ENCODE assay signal across 25 mouse cellular contexts in the genomic region with DNA sequence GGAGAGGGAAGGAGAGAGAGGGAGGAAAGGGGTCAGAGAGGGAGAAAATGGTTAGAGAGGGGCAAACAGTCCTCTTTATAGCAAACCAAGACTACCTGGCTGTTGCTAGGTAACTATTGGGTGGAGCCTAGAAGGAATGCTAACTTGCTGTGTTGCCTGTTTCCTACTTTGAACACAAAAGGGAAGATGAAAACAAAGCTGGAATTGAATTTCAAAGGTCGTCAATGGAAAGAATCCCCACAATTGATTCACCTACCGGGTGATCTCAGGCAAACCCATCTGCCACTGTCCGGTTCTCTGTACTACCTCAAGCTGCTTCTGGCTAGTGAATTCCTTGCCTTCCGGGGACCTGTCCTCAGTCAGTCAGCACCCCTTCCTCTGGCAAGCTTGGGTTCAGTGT. TPM values are rescaled to one million over a fixed set of nuclear protein-coding genes. Genes with fewer than 3 reads are reported as not detected.
DNase-seq lines count a peak whose midpoint lies in the region; ATAC-seq and TF ChIP-seq lines count a peak whose summit lies in the region.
"Had no signal": no experiment of that assay in that cellular context is flagged by ENCODE, and none has a peak within 500 bp of the region (broad histone marks: within the 10 kb centered on the region; RNA-seq: fewer than 3 reads in every experiment).

No protein-coding gene starts in this region.

- no peak overlapping the region for H3K27ac ChIP-seq in ES-Bruce4 (ENCODE audit: insufficient read depth, low read length)
- H3K27ac ChIP-seq in ES-E14 (ENCODE audit: insufficient read depth, low read depth, low read length, poor library complexity, severe bottlenecking) = no peak overlapping the region
- H3K27ac ChIP-seq in hindbrain, embryonic 11.5 days (ENCODE audit: low read depth, low read length) = no peak overlapping the region
- H3K27ac ChIP-seq: embryonic facial prominence, embryonic 10.5 days; embryonic facial prominence, embryonic 12.5 days; forebrain, embryonic 13.5 days; forebrain, embryonic 15.5 days had no signal

- H3K27me3 ChIP-seq in ES-Bruce4 (ENCODE audit: control insufficient read depth, insufficient read depth, low read length, poor library complexity, severe bottlenecking) = no peaks in the 10 kb centered on the region
- H3K27me3 ChIP-seq in hindbrain, embryonic 11.5 days (ENCODE audit: control insufficient read depth, insufficient read depth, low read length) = no peaks in the 10 kb centered on the region
- H3K27me3 ChIP-seq: forebrain, embryonic 13.5 days; forebrain, embryonic 15.5 days had no signal

- 45% methylated on average over 4 of the region's 4 CpGs for WGBS in hindbrain, embryonic 11.5 days

- no peak for TF ChIP-seq POLR2A in ES-Bruce4 (IDR thresholded peaks at IDR 0.05; ENCODE audit: insufficient read depth, low read length)

- no peaks in the 10 kb centered on the region for H3K4me1 ChIP-seq in ES-Bruce4 (ENCODE audit: control insufficient read depth, insufficient read depth, low read length)
- H3K4me1 ChIP-seq in ES-E14 (ENCODE audit: control insufficient read depth in 2 of 2, insufficient read depth in 2 of 2, low read length in 2 of 2, poor library complexity in 1 of 2) = peaks cover 2 to 4% of the 10 kb centered on the region in 2 experiments
- no peaks in the 10 kb centered on the region for H3K4me1 ChIP-seq in hindbrain, embryonic 11.5 days (replicated peaks; ENCODE audit: control insufficient read depth, insufficient read depth, low read length)
- H3K4me1 ChIP-seq: embryonic facial prominence, embryonic 10.5 days; embryonic facial prominence, embryonic 12.5 days; forebrain, embryonic 13.5 days; forebrain, embryonic 15.5 days had no signal

- no peak for ATAC-seq in hindbrain, embryonic 11.5 days (ENCODE audit: low FRiP score)
- ATAC-seq in CD4-positive, CD25-positive, alpha-beta regulatory T cell, adult 4 months = no peak
- ATAC-seq: forebrain, embryonic 13.5 days; forebrain, embryonic 15.5 days; forebrain, postnatal 0 days had no signal

- no peaks in the 10 kb centered on the region for H3K36me3 ChIP-seq in ES-Bruce4 (ENCODE audit: control insufficient read depth, insufficient read depth, low read length, poor library complexity, severe bottlenecking)
- no peaks in the 10 kb centered on the region for H3K36me3 ChIP-seq in ES-E14 (ENCODE audit: control insufficient read depth, insufficient read depth, low read length, poor library complexity, severe bottlenecking)
- no peaks in the 10 kb centered on the region for H3K36me3 ChIP-seq in hindbrain, embryonic 11.5 days (ENCODE audit: control insufficient read depth, insufficient read depth, low read length)
- H3K36me3 ChIP-seq: embryonic facial prominence, embryonic 10.5 days; embryonic facial prominence, embryonic 12.5 days; forebrain, embryonic 15.5 days; G1E had no signal

- H3K9ac ChIP-seq in ES-Bruce4 (ENCODE audit: low read depth, poor library complexity, severe bottlenecking) (no peak overlapping the region), ES-E14 (ENCODE audit: insufficient read depth, low read depth, low read length, poor library complexity, severe bottlenecking) (no peak overlapping the region)
- no peak overlapping the region for H3K9ac ChIP-seq in hindbrain, embryonic 11.5 days (ENCODE audit: low read depth, low read length)
- H3K9ac ChIP-seq: embryonic facial prominence, embryonic 12.5 days; forebrain, embryonic 13.5 days; forebrain, embryonic 15.5 days; forebrain, postnatal 0 days had no signal

- no peak overlapping the region for H3K4me2 ChIP-seq in hindbrain, embryonic 11.5 days (replicated peaks; ENCODE audit: low read depth, low read length)
- H3K4me2 ChIP-seq: embryonic facial prominence, embryonic 12.5 days; forebrain, embryonic 13.5 days; forebrain, embryonic 15.5 days had no signal

- no peaks in the 10 kb centered on the region; the same call in 1 of the 2 replicates for H3K9me3 ChIP-seq in ES-Bruce4 (replicated peaks; ENCODE audit: control insufficient read depth, insufficient read depth, low read length, poor library complexity, severe bottlenecking)
- H3K9me3 ChIP-seq in ES-E14 (ENCODE audit: control insufficient read depth, insufficient read depth, low read depth, low read length) = no peaks in the 10 kb centered on the region
- no peaks in the 10 kb centered on the region for H3K9me3 ChIP-seq in hindbrain, embryonic 11.5 days (ENCODE audit: control insufficient read depth, low read length)
- H3K9me3 ChIP-seq: embryonic facial prominence, embryonic 10.5 days; embryonic facial prominence, embryonic 12.5 days; forebrain, embryonic 13.5 days; forebrain, embryonic 15.5 days; G1E had no signal

- H3K4me3 ChIP-seq in ES-Bruce4 (ENCODE audit: low read depth, low read length) (no peak overlapping the region), ES-E14 (ENCODE audit: insufficient read depth in 1 of 2, low read depth in 1 of 2, low read length in 2 of 2, poor library complexity in 1 of 2, severe bottlenecking in 1 of 2) (no peak overlapping the region)
- no peak overlapping the region for H3K4me3 ChIP-seq in hindbrain, embryonic 11.5 days (ENCODE audit: low read depth, low read length)
- H3K4me3 ChIP-seq: embryonic facial prominence, embryonic 10.5 days; embryonic facial prominence, embryonic 12.5 days; forebrain, embryonic 13.5 days; forebrain, embryonic 15.5 days had no signal

- TF ChIP-seq CTCF in ES-Bruce4 (IDR thresholded peaks at IDR 0.05; ENCODE audit: low read depth, low read length) = no peak

- peak; percentile 62 for DNase-seq in ES-E14 (ENCODE audit: low read depth, low spot score)
- DNase-seq in WW6 (ENCODE audit: low read depth, low spot score) = peak; percentile 7
- no peak for DNase-seq in thymus, postnatal 4 days
- DNase-seq in hindbrain, embryonic 11.5 days (ENCODE audit: low spot score) = no peak
- DNase-seq: adrenal gland, adult 2 months; adrenal gland, postnatal 10 days; adrenal gland, postnatal 25 days; B cell, adult 2 months; cerebellum, adult 11-12 months; cerebellum, adult 2 months; cerebellum, adult 9-10 months; cerebellum, postnatal 10 days; cerebellum, postnatal 25 days; forebrain, postnatal 0 days had no signal

- in situ Hi-C loops in ES-E14 (cut with MboI; ENCODE audit: low sequenced_read_pairs in 2 of 2, unreplicated experiment in 2 of 2) = no loop called here

- TF ChIP-seq EP300 in ES-Bruce4 (IDR thresholded peaks at IDR 0.05; ENCODE audit: insufficient read depth, low read depth, low read length) = peak; percentile 63

TF ChIP-seq in ES-E14, 5 proteins besides CTCF, POLR2A, EP300 and RAD21:
- TF ChIP-seq MAFK (IDR thresholded peaks at IDR 0.05; ENCODE audit: insufficient read depth, low read depth, low read length) = no peak
- no peak for TF ChIP-seq HCFC1 (IDR thresholded peaks at IDR 0.05; ENCODE audit: borderline replicate concordance, insufficient read depth, low read length)
- no peak for TF ChIP-seq CHD2 (IDR thresholded peaks at IDR 0.05; ENCODE audit: low read depth, low read length)
- TF ChIP-seq ZNF384 (IDR thresholded peaks at IDR 0.05; ENCODE audit: low read depth, low read length) = no peak
- TF ChIP-seq ZC3H11A (IDR thresholded peaks at IDR 0.05; ENCODE audit: borderline replicate concordance, low read depth, low read length) = no peak

RNA-seq across cellular contexts. Expression of a gene that starts 7.5 kb away (rescaled TPM):
- polyA plus RNA-seq in ES-Bruce4 (2011; ENCODE audit: insufficient read depth, insufficient read length, low read depth, missing spikeins) = not detected in 2 replicates
- total RNA-seq in ES-E14 (2012; rRNA removed) = not detected in 2 replicates
- polyA plus RNA-seq in hindbrain, embryonic 11.5 days (2014; fragmentation: Nextera tagmentation; extraction: Ambion mirVana) = not detected in 2 replicates
- not detected for polyA plus RNA-seq in CD4-positive, CD25-positive, alpha-beta regulatory T cell, adult 4 months (2017; shearing (Covaris generic))
- total RNA-seq: adrenal gland, adult 2 months; adrenal gland, postnatal 10 days; adrenal gland, postnatal 25 days; forebrain, postnatal 0 days had no signal
- polyA plus RNA-seq: adrenal gland, adult 2 months; cerebellum, adult 2 months; cortical plate, adult 2 months; embryonic facial prominence, embryonic 10.5 days; embryonic facial prominence, embryonic 12.5 days; embryonic facial prominence, embryonic 14.5 days; forebrain, embryonic 11.5 days; forebrain, embryonic 13.5 days; forebrain, embryonic 15.5 days; forebrain, postnatal 0 days; G1E; Patski had no signal

RNA-seq across cellular contexts. Expression of a gene that starts 7.5 kb away (rescaled TPM):
- polyA plus RNA-seq in ES-Bruce4 (2011; ENCODE audit: insufficient read depth, insufficient read length, low read depth, missing spikeins) = not detected in 2 replicates
- total RNA-seq in ES-E14 (2012; rRNA removed) = not detected in 2 replicates
- not detected in 2 replicates for polyA plus RNA-seq in hindbrain, embryonic 11.5 days (2014; fragmentation: Nextera tagmentation; extraction: Ambion mirVana)
- not detected for polyA plus RNA-seq in CD4-positive, CD25-positive, alpha-beta regulatory T cell, adult 4 months (2017; shearing (Covaris generic))
- total RNA-seq: adrenal gland, adult 2 months; adrenal gland, postnatal 10 days; adrenal gland, postnatal 25 days; forebrain, postnatal 0 days; G1E had no signal
- polyA plus RNA-seq: adrenal gland, adult 2 months; cerebellum, adult 2 months; cortical plate, adult 2 months; embryonic facial prominence, embryonic 10.5 days; embryonic facial prominence, embryonic 12.5 days; embryonic facial prominence, embryonic 14.5 days; forebrain, embryonic 11.5 days; forebrain, embryonic 13.5 days; forebrain, embryonic 15.5 days; forebrain, postnatal 0 days; G1E; Patski had no signal

RNA-seq across cellular contexts. Expression of a gene that starts 15.3 kb away (rescaled TPM):
- polyA plus RNA-seq in ES-Bruce4 (2011; ENCODE audit: insufficient read depth, insufficient read length, low read depth, missing spikeins) = not detected in 2 replicates
- not detected in 2 replicates for total RNA-seq in ES-E14 (2012; rRNA removed)
- polyA plus RNA-seq in hindbrain, embryonic 11.5 days (2014; fragmentation: Nextera tagmentation; extraction: Ambion mirVana) = not detected in 2 replicates
- polyA plus RNA-seq in CD4-positive, CD25-positive, alpha-beta regulatory T cell, adult 4 months (2017; shearing (Covaris generic)) = not detected
- total RNA-seq: adrenal gland, adult 2 months; adrenal gland, postnatal 10 days; adrenal gland, postnatal 25 days; forebrain, postnatal 0 days; G1E had no signal
- polyA plus RNA-seq: adrenal gland, adult 2 months; cerebellum, adult 2 months; cortical plate, adult 2 months; embryonic facial prominence, embryonic 10.5 days; embryonic facial prominence, embryonic 12.5 days; embryonic facial prominence, embryonic 14.5 days; forebrain, embryonic 11.5 days; forebrain, embryonic 13.5 days; forebrain, embryonic 15.5 days; forebrain, postnatal 0 days; G1E; Patski had no signal

RNA-seq across cellular contexts. Expression of a gene that starts 17.7 kb away (rescaled TPM):
- not detected in 2 replicates for polyA plus RNA-seq in ES-Bruce4 (2011; ENCODE audit: insufficient read depth, insufficient read length, low read depth, missing spikeins)
- not detected in 2 replicates for total RNA-seq in ES-E14 (2012; rRNA removed)
- not detected in 2 replicates for polyA plus RNA-seq in hindbrain, embryonic 11.5 days (2014; fragmentation: Nextera tagmentation; extraction: Ambion mirVana)
- not detected for polyA plus RNA-seq in CD4-positive, CD25-positive, alpha-beta regulatory T cell, adult 4 months (2017; shearing (Covaris generic))
- total RNA-seq: adrenal gland, adult 2 months; adrenal gland, postnatal 10 days; adrenal gland, postnatal 25 days; forebrain, postnatal 0 days; G1E had no signal
- polyA plus RNA-seq: adrenal gland, adult 2 months; cerebellum, adult 2 months; cortical plate, adult 2 months; embryonic facial prominence, embryonic 10.5 days; embryonic facial prominence, embryonic 12.5 days; embryonic facial prominence, embryonic 14.5 days; forebrain, embryonic 11.5 days; forebrain, embryonic 13.5 days; forebrain, embryonic 15.5 days; forebrain, postnatal 0 days; G1E; Patski had no signal

RNA-seq across cellular contexts. Expression of a gene that starts 21.8 kb away (rescaled TPM):
- polyA plus RNA-seq in ES-Bruce4 (2011; ENCODE audit: insufficient read depth, insufficient read length, low read depth, missing spikeins) = not detected in 2 replicates
- not detected in 2 replicates for total RNA-seq in ES-E14 (2012; rRNA removed)
- polyA plus RNA-seq in hindbrain, embryonic 11.5 days (2014; fragmentation: Nextera tagmentation; extraction: Ambion mirVana) = not detected in 2 replicates
- polyA plus RNA-seq in CD4-positive, CD25-positive, alpha-beta regulatory T cell, adult 4 months (2017; shearing (Covaris generic)) = not detected
- total RNA-seq: adrenal gland, adult 2 months; adrenal gland, postnatal 10 days; adrenal gland, postnatal 25 days; forebrain, postnatal 0 days; G1E had no signal
- polyA plus RNA-seq: adrenal gland, adult 2 months; cerebellum, adult 2 months; cortical plate, adult 2 months; embryonic facial prominence, embryonic 10.5 days; embryonic facial prominence, embryonic 12.5 days; embryonic facial prominence, embryonic 14.5 days; forebrain, embryonic 11.5 days; forebrain, embryonic 13.5 days; forebrain, embryonic 15.5 days; forebrain, postnatal 0 days; G1E; Patski had no signal

Comparison
In these comparisons a context has a peak if more than half of its experiments do, and no peak if none do; other contexts are left out.
1. DNase-seq: peak in ES-E14 (single experiment) and WW6 (single experiment); none in thymus, postnatal 4 days (single experiment) and hindbrain, embryonic 11.5 days (single experiment).